Mouse (Mus musculus): ENCODE measurements around the gene Morc4. TPM values are rescaled to one million over a fixed set of nuclear protein-coding genes. Genes with fewer than 3 reads are reported as not detected.

The Morc4 gene
- polyA plus RNA-seq, 1 experiment: 9.6 TPM

DNA sequence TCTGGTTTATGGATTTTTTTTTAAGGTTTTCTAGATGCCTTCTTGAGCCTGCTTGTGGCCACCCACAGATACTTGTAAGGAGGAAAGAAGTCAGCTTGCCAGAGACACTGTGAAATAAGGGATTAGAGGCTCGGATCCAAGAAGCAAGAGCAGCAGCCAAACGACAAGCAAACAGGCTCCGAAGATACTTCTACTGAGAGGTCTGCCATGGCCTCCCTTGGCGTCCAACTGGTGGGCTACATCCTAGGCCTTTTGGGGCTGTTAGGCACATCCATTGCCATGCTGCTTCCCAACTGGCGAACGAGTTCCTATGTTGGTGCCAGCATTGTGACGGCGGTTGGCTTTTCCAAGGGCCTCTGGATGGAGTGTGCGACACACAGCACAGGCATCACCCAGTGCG is 63.0 kb downstream of the Morc4 start:
- no peak overlapping the region for H3K4me3 ChIP-seq
- no peaks in the 10 kb centered on the region for H3K36me3 ChIP-seq (ENCODE audit: control insufficient read depth, insufficient read depth)
- no peak overlapping the region for H3ac ChIP-seq (ENCODE audit: control insufficient read depth, insufficient read length)
- no peak overlapping the region for H3K4me2 ChIP-seq (ENCODE audit: low read depth)
- H3K27me3 ChIP-seq (ENCODE audit: control insufficient read depth, insufficient read depth, insufficient read length): no peaks in the 10 kb centered on the region
- TF ChIP-seq USF1 (IDR thresholded peaks at IDR 0.05; ENCODE audit: low read depth) (no peak), POLR2AphosphoS2 (IDR thresholded peaks at IDR 0.05; ENCODE audit: insufficient read length, low read depth) (no peak), MAX (IDR thresholded peaks at IDR 0.05; ENCODE audit: low read depth) (no peak), TCF3 (IDR thresholded peaks at IDR 0.05; ENCODE audit: insufficient read length, low read depth) (no peak), POLR2A (IDR thresholded peaks at IDR 0.05; ENCODE audit: insufficient read length, low read depth) (no peak), E2F4 (IDR thresholded peaks at IDR 0.05; ENCODE audit: insufficient read depth) (no peak), TCF12 (IDR thresholded peaks at IDR 0.05; ENCODE audit: insufficient read depth, poor library complexity, severe bottlenecking) (no peak), REST (IDR thresholded peaks at IDR 0.05; ENCODE audit: insufficient read depth, insufficient read length) (no peak), MYOD1 (IDR thresholded peaks at IDR 0.05; ENCODE audit: control insufficient read depth in 1 of 3, insufficient read length in 2 of 3, low read depth in 2 of 3) (no peak), CEBPB (IDR thresholded peaks at IDR 0.05; ENCODE audit: insufficient read depth, poor library complexity, severe bottlenecking) (no peak), SRF (IDR thresholded peaks at IDR 0.05; ENCODE audit: control insufficient read depth, insufficient read length, low read depth) (no peak), MYOG (IDR thresholded peaks at IDR 0.05; ENCODE audit: control insufficient read depth in 1 of 3, insufficient read depth in 1 of 3, insufficient read length in 2 of 3, low read depth in 2 of 3) (no peak)
- H3K79me2 ChIP-seq (ENCODE audit: control insufficient read depth, insufficient read depth): no peaks in the 10 kb centered on the region

GRCm38 (mm10) chrX:139808085-139808484 is 63.4 kb downstream of the Morc4 start:
- no peak overlapping the region for H3ac ChIP-seq (ENCODE audit: control insufficient read depth, insufficient read length)
- no peak overlapping the region for H3K4me3 ChIP-seq
- no peaks in the 10 kb centered on the region for H3K27me3 ChIP-seq (ENCODE audit: control insufficient read depth, insufficient read depth, insufficient read length)
- no peak overlapping the region for H3K4me2 ChIP-seq (ENCODE audit: low read depth)
- H3K36me3 ChIP-seq (ENCODE audit: control insufficient read depth, insufficient read depth): no peaks in the 10 kb centered on the region
- TF ChIP-seq MYOD1 (IDR thresholded peaks at IDR 0.05; ENCODE audit: control insufficient read depth in 1 of 3, insufficient read length in 2 of 3, low read depth in 2 of 3): peak in 2 of 3 experiments; percentile 35 to 66
- TF ChIP-seq MYOG (IDR thresholded peaks at IDR 0.05; ENCODE audit: control insufficient read depth in 1 of 3, insufficient read depth in 1 of 3, insufficient read length in 2 of 3, low read depth in 2 of 3): peak in 1 of 3 experiments; percentile 56
- TF ChIP-seq SRF (IDR thresholded peaks at IDR 0.05; ENCODE audit: control insufficient read depth, insufficient read length, low read depth): no peak
- no peaks in the 10 kb centered on the region for H3K79me2 ChIP-seq (ENCODE audit: control insufficient read depth, insufficient read depth)

DNA sequence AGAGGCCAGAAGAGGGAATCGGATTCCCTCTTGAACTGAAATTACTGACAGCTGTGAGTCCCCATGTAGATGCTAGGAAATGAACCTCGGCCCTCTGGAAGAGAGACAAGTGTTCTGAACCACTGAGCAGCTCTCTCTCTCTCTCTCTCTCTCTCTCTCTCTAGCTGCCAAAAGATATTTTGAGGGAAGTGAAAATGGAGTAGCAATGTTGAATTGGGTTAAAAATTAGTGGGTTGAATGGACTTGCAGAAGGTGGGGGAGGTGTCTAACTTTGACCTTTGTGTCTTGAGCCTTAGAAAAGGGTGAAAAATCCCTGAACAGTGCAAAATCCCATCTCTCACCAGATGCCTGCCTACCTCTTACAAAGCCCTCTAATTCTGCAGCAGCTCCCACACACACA is 64.1 kb downstream of the Morc4 start:
- Histone ChIP-seq H3K79me2 (ENCODE audit: control insufficient read depth, insufficient read depth) (no peaks in the 10 kb centered on the region), H3K36me3 (ENCODE audit: control insufficient read depth, insufficient read depth) (no peaks in the 10 kb centered on the region), H3K27me3 (ENCODE audit: control insufficient read depth, insufficient read depth, insufficient read length) (no peaks in the 10 kb centered on the region), H3ac (ENCODE audit: control insufficient read depth, insufficient read length) (no peak overlapping the region), H3K4me2 (ENCODE audit: low read depth) (no peak overlapping the region), H3K4me3 (no peak overlapping the region)
- TF ChIP-seq POLR2A (IDR thresholded peaks at IDR 0.05; ENCODE audit: insufficient read length, low read depth) (no peak), MYOG (IDR thresholded peaks at IDR 0.05; ENCODE audit: control insufficient read depth in 1 of 3, insufficient read depth in 1 of 3, insufficient read length in 2 of 3, low read depth in 2 of 3) (no peak), CEBPB (IDR thresholded peaks at IDR 0.05; ENCODE audit: insufficient read depth, poor library complexity, severe bottlenecking) (no peak), TCF12 (IDR thresholded peaks at IDR 0.05; ENCODE audit: insufficient read depth, poor library complexity, severe bottlenecking) (no peak), POLR2AphosphoS2 (IDR thresholded peaks at IDR 0.05; ENCODE audit: insufficient read length, low read depth) (no peak), SRF (IDR thresholded peaks at IDR 0.05; ENCODE audit: control insufficient read depth, insufficient read length, low read depth) (no peak), USF1 (IDR thresholded peaks at IDR 0.05; ENCODE audit: low read depth) (no peak), REST (IDR thresholded peaks at IDR 0.05; ENCODE audit: insufficient read depth, insufficient read length) (no peak), MAX (IDR thresholded peaks at IDR 0.05; ENCODE audit: low read depth) (no peak), E2F4 (IDR thresholded peaks at IDR 0.05; ENCODE audit: insufficient read depth) (no peak), MYOD1 (IDR thresholded peaks at IDR 0.05; ENCODE audit: control insufficient read depth in 1 of 3, insufficient read length in 2 of 3, low read depth in 2 of 3) (no peak), TCF3 (IDR thresholded peaks at IDR 0.05; ENCODE audit: insufficient read length, low read depth) (no peak)

DNA sequence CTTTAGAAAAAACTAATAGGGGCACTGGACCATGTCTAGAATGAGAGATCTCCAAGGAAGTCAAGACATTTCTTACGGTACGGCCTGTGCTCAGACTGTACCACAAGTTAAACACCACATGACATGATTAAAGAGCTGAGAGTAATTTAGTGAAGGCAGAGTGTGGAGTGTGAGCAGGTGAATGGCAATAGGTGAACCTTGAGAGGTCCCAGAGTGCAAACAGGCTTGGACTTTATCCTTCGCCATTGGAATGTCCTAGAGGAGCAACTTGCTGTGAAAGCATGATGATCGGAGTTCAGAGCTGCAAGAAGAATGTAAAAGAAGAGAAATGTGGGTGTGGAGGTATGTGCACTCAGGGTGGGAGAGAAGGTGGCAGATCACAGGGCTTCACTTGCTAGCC is 65.6 kb downstream of the Morc4 start:
- no peak overlapping the region for H3K4me3 ChIP-seq
- TF ChIP-seq MYOG (IDR thresholded peaks at IDR 0.05; ENCODE audit: control insufficient read depth in 1 of 3, insufficient read depth in 1 of 3, insufficient read length in 2 of 3, low read depth in 2 of 3): no peak
- TF ChIP-seq SRF (IDR thresholded peaks at IDR 0.05; ENCODE audit: control insufficient read depth, insufficient read length, low read depth): no peak
- no peak for TF ChIP-seq TCF3 (IDR thresholded peaks at IDR 0.05; ENCODE audit: insufficient read length, low read depth)
- no peak overlapping the region for H3K4me2 ChIP-seq (ENCODE audit: low read depth)
- no peaks in the 10 kb centered on the region for H3K36me3 ChIP-seq (ENCODE audit: control insufficient read depth, insufficient read depth)
- H3ac ChIP-seq (ENCODE audit: control insufficient read depth, insufficient read length): no peak overlapping the region
- no peaks in the 10 kb centered on the region for H3K79me2 ChIP-seq (ENCODE audit: control insufficient read depth, insufficient read depth)
- no peaks in the 10 kb centered on the region for H3K27me3 ChIP-seq (ENCODE audit: control insufficient read depth, insufficient read depth, insufficient read length)

- Histone ChIP-seq H3K4me2 (ENCODE audit: low read depth) (no peak overlapping the region), H3K79me2 (ENCODE audit: control insufficient read depth, insufficient read depth) (no peaks in the 10 kb centered on the region), H3K27me3 (ENCODE audit: control insufficient read depth, insufficient read depth, insufficient read length) (no peaks in the 10 kb centered on the region), H3K4me3 (no peak overlapping the region), H3K36me3 (ENCODE audit: control insufficient read depth, insufficient read depth) (no peaks in the 10 kb centered on the region), H3ac (ENCODE audit: control insufficient read depth, insufficient read length) (no peak overlapping the region)
- TF ChIP-seq POLR2AphosphoS2 (IDR thresholded peaks at IDR 0.05; ENCODE audit: insufficient read length, low read depth): no peak
- TF ChIP-seq MAX (IDR thresholded peaks at IDR 0.05; ENCODE audit: low read depth): no peak
- TF ChIP-seq MYOG (IDR thresholded peaks at IDR 0.05; ENCODE audit: control insufficient read depth in 1 of 3, insufficient read depth in 1 of 3, insufficient read length in 2 of 3, low read depth in 2 of 3): no peak
- no peak for TF ChIP-seq E2F4 (IDR thresholded peaks at IDR 0.05; ENCODE audit: insufficient read depth)
- TF ChIP-seq SRF (IDR thresholded peaks at IDR 0.05; ENCODE audit: control insufficient read depth, insufficient read length, low read depth): no peak
- TF ChIP-seq TCF3 (IDR thresholded peaks at IDR 0.05; ENCODE audit: insufficient read length, low read depth): no peak
- no peak for TF ChIP-seq CEBPB (IDR thresholded peaks at IDR 0.05; ENCODE audit: insufficient read depth, poor library complexity, severe bottlenecking)
- no peak for TF ChIP-seq MYOD1 (IDR thresholded peaks at IDR 0.05; ENCODE audit: control insufficient read depth in 1 of 3, insufficient read length in 2 of 3, low read depth in 2 of 3)
- TF ChIP-seq POLR2A (IDR thresholded peaks at IDR 0.05; ENCODE audit: insufficient read length, low read depth): no peak
- no peak for TF ChIP-seq REST (IDR thresholded peaks at IDR 0.05; ENCODE audit: insufficient read depth, insufficient read length)
- no peak for TF ChIP-seq USF1 (IDR thresholded peaks at IDR 0.05; ENCODE audit: low read depth)
- TF ChIP-seq TCF12 (IDR thresholded peaks at IDR 0.05; ENCODE audit: insufficient read depth, poor library complexity, severe bottlenecking): no peak
Measured at GRCm38 (mm10) chrX:139803028-139803427, 68.4 kb downstream of the Morc4 start.
